Mouse (Mus musculus): ENCODE results near the gene Mmp14. TPM values are rescaled to one million over a fixed set of nuclear protein-coding genes. Genes with fewer than 3 reads are reported as not detected.

The Mmp14 gene
- polyA plus RNA-seq, 1 experiment: 17.2 TPM

DNA sequence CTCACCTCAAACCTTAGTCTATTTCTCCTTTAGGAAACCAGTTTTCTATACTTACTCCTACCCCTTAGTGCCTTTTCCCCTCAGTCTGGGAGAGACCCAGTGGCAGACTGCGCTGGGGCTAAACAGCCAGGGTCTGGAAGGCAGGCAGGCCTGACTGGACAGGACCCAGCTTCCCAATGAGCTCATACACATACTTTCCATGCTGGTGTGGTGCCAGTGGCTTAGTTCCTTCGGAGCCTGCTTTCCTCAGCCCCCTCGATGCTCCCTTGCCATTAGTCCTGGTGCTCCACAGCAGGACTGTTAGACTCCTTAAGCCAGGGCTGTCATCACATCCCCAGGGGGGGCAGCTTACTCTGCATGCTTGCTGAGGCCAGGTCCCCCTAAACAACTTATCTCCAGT, 14.1 kb downstream of the Mmp14 start:
- Histone ChIP-seq H3K27ac (ENCODE audit: control insufficient read depth, insufficient read depth, low read depth, low read length, poor library complexity) (no peak overlapping the region), H3K4me1 (ENCODE audit: control insufficient read depth, insufficient read depth, low read length) (peaks cover 3% of the 10 kb centered on the region; the same call in 1 of the 2 replicates), H3K4me3 (replicated peaks; ENCODE audit: control insufficient read depth, low read depth, low read length) (no peak overlapping the region)
- no peak for TF ChIP-seq POLR2A (IDR thresholded peaks at IDR 0.05; ENCODE audit: borderline replicate concordance, control insufficient read depth, low read depth, low read length)
- no peak for TF ChIP-seq CTCF (IDR thresholded peaks at IDR 0.05; ENCODE audit: control insufficient read depth, insufficient read depth, low read length)
- WGBS: 79% methylated on average over 3 of the region's 3 CpGs

GRCm38 (mm10) chr14:54453566-54453965, 22.2 kb downstream of the Mmp14 start:
- TF ChIP-seq CTCF (IDR thresholded peaks at IDR 0.05; ENCODE audit: control insufficient read depth, insufficient read depth, low read length): no peak
- TF ChIP-seq POLR2A (IDR thresholded peaks at IDR 0.05; ENCODE audit: borderline replicate concordance, control insufficient read depth, low read depth, low read length): no peak
- WGBS: 89% methylated on average over 9 of the region's 9 CpGs
- Histone ChIP-seq H3K27ac (ENCODE audit: control insufficient read depth, insufficient read depth, low read depth, low read length, poor library complexity) (no peak overlapping the region), H3K4me1 (ENCODE audit: control insufficient read depth, insufficient read depth, low read length) (peaks cover 1% of the 10 kb centered on the region; the same call in 1 of the 2 replicates), H3K4me3 (replicated peaks; ENCODE audit: control insufficient read depth, low read depth, low read length) (no peak overlapping the region)

- H3K4me3 ChIP-seq (replicated peaks; ENCODE audit: control insufficient read depth, low read depth, low read length): no peak overlapping the region
- no peaks in the 10 kb centered on the region for H3K4me1 ChIP-seq (ENCODE audit: control insufficient read depth, insufficient read depth, low read length)
- H3K27ac ChIP-seq (ENCODE audit: control insufficient read depth, insufficient read depth, low read depth, low read length, poor library complexity): no peak overlapping the region
- 73% methylated on average over 11 of the region's 11 CpGs for WGBS
- TF ChIP-seq CTCF (IDR thresholded peaks at IDR 0.05; ENCODE audit: control insufficient read depth, insufficient read depth, low read length) (no peak), POLR2A (IDR thresholded peaks at IDR 0.05; ENCODE audit: borderline replicate concordance, control insufficient read depth, low read depth, low read length) (no peak)
These were observed 23.5 kb downstream of the Mmp14 start for GRCm38 (mm10) chr14:54454669-54455528.

DNA sequence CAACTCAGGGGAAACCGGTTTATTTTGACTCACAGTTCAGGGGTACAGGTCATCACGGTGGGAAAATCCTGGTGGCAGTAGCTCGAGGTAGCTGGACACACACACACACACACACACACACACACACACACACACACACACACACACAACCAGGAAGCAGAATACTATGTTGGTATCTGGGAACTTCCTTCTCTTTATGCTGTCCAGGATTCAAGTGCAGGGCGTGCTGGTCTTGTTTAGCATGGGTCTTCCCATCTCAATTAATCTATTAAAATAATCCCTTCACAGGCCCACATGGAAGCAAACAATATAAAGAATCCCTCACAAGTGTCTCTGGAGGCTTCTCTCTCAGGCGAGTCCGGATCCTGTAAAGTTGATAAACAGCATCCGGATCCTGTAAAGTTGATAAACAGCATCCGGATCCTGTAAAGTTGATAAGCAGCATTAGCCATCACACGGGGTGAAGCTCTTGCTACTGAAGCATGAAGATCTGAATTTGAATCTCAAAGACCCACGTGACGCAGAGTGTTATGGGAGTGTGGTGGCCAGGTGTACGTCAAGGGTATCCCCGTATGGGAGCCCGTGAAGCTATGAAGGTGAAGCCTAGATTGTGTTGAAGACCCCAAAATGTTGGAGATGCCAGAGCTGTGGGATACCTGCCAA, 26.6 kb downstream of the Mmp14 start:
- TF ChIP-seq POLR2A (IDR thresholded peaks at IDR 0.05; ENCODE audit: borderline replicate concordance, control insufficient read depth, low read depth, low read length) (no peak), CTCF (IDR thresholded peaks at IDR 0.05; ENCODE audit: control insufficient read depth, insufficient read depth, low read length) (no peak)
- H3K4me1 ChIP-seq (ENCODE audit: control insufficient read depth, insufficient read depth, low read length): peaks cover 1% of the 10 kb centered on the region; the same call in 1 of the 2 replicates
- no peak overlapping the region for H3K4me3 ChIP-seq (replicated peaks; ENCODE audit: control insufficient read depth, low read depth, low read length)
- H3K27ac ChIP-seq (ENCODE audit: control insufficient read depth, insufficient read depth, low read depth, low read length, poor library complexity): no peak overlapping the region
- 79% methylated on average over 14 of the region's 14 CpGs for WGBS

GRCm38 (mm10) chr14:54462146-54462545, 30.7 kb downstream of the Mmp14 start:
- 73% methylated on average over 4 of the region's 4 CpGs for WGBS
- no peak for TF ChIP-seq CTCF (IDR thresholded peaks at IDR 0.05; ENCODE audit: control insufficient read depth, insufficient read depth, low read length)
- no peak for TF ChIP-seq POLR2A (IDR thresholded peaks at IDR 0.05; ENCODE audit: borderline replicate concordance, control insufficient read depth, low read depth, low read length)
- Histone ChIP-seq H3K4me1 (ENCODE audit: control insufficient read depth, insufficient read depth, low read length) (peaks cover 1% of the 10 kb centered on the region; the same call in 1 of the 2 replicates), H3K4me3 (replicated peaks; ENCODE audit: control insufficient read depth, low read depth, low read length) (no peak overlapping the region), H3K27ac (ENCODE audit: control insufficient read depth, insufficient read depth, low read depth, low read length, poor library complexity) (no peak overlapping the region)

- peak overlapping the region; percentile 96 for H3K27ac ChIP-seq (ENCODE audit: control insufficient read depth, insufficient read depth, low read depth, low read length, poor library complexity)
- 1% methylated on average over 12 of the region's 12 CpGs for WGBS
- peak overlapping the region; percentile 75 for H3K4me3 ChIP-seq (replicated peaks; ENCODE audit: control insufficient read depth, low read depth, low read length)
- TF ChIP-seq CTCF (IDR thresholded peaks at IDR 0.05; ENCODE audit: control insufficient read depth, insufficient read depth, low read length): no peak
- TF ChIP-seq POLR2A (IDR thresholded peaks at IDR 0.05; ENCODE audit: borderline replicate concordance, control insufficient read depth, low read depth, low read length): no peak
- peaks cover 1% of the 10 kb centered on the region; the same call in 1 of the 2 replicates for H3K4me1 ChIP-seq (ENCODE audit: control insufficient read depth, insufficient read depth, low read length)
These were observed 31.9 kb downstream of the Mmp14 start for GRCm38 (mm10) chr14:54463108-54463958.

DNA sequence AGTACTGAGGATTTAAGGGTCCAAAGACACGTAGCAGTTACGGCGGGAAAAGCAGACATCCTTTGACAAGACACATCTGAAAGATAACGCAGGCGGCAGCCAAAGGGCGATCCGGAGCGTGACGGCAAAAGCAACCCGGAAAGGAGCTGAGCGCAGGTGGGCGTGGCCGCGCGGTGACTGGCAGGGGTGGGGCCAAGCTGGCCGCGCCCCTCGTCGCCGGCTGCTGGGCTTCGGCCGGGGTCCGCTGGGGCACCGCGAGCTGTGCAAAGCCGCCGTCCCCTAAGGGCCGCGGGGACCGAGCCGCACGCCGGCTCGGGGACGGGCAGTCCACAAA, 32.5 kb downstream of the Mmp14 start, which contains the start of gene Lrp10:
TSS of gene Lrp10 (plus strand) at position 179 of the 334 bp plus-strand sequence.
- Histone ChIP-seq H3K4me1 (ENCODE audit: control insufficient read depth, insufficient read depth, low read length) (peaks cover 1% of the 10 kb centered on the region; the same call in 1 of the 2 replicates), H3K4me3 (replicated peaks; ENCODE audit: control insufficient read depth, low read depth, low read length) (peak within 1 kb of the TSS; percentile 75), H3K27ac (ENCODE audit: control insufficient read depth, insufficient read depth, low read depth, low read length, poor library complexity) (peak within 1 kb of the TSS; percentile 96)
- WGBS: under 1% methylated on average over 35 of the region's 35 CpGs
- TF ChIP-seq CTCF (IDR thresholded peaks at IDR 0.05; ENCODE audit: control insufficient read depth, insufficient read depth, low read length) (no peak), POLR2A (IDR thresholded peaks at IDR 0.05; ENCODE audit: borderline replicate concordance, control insufficient read depth, low read depth, low read length) (peak; percentile 64; the same call in 1 of the 2 replicates)
